Mouse (Mus musculus): ENCODE data around the gene Setd1b.

Setd1b gene

DNA sequence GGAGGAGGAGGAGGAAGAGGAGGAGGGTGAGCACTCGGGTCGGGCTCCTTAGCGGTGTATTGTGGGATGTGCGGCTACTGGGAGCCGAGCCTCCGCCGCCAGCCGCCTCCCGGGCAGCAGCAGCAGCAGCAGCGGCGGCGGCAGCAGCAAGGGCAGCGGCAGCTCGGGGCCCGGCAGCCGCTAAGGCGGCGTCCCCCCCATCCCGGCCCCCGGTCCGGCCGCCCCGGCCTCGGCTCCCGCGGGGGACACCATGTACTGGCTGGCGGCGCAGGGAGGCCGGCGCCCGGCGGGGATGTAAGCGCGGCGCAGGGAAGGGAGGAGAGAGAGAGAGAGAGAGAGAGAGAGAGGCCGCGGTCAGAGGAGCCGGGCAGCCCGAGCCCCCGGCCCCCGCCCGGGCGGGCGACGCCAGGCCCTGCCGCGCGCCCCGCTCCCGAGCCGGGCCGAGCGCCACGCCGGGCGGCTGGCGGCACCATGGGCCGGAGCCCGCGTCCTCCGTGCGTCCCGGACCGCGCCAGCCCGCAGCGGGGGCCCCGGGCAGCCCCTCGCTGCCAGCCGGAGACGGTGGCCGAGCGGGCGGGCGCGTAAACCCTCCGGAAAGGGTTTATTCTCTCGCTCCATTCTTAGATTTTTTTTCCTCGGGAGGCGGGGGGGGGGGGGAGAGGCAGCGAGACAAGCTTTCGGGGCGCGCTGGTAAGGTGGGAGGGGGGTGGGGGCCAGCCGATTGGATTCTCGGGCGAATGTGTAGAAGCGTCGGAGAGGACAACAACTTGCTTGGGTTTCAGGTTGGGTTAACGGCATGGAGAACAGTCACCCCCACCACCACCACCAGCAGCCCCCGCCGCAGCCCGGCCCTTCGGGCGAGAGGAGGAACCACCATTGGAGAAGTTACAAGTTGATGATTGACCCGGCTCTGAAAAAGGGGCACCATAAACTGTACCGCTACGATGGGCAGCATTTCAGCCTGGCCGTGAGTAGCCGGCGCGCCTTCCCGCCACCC lies at the start of gene Setd1b:
TSS of gene Setd1b (plus strand) at position 33 of the 997 bp plus-strand sequence.
- peak; percentile 63 to 69 for DNase-seq

DNA sequence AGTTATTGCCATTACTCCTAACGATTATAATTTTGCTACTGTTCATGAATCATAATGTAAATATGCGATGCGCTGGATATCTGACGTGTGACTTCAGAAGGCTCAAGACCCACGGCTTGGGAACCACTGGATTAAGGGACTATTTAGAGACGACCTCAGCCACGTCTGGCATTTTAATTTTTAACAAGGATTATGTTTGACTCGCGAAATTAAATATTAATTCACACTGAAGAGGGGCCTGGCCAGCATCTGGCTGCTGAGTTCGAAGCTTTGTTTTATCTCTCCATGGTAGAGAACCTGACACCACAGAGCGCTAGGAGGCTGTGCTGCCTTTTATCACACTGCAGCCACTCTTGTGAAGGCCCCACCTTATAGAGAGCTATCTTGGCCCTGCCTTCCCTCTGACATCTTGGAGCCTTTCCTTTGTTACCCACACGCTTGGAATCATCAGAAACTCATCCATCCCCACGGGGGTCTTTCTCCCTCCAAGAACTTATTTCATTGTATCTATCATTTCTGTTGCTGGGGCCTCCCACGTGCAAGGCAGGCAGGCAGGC lies 48.8 kb upstream of the Setd1b start:
- DNase-seq = no peak

DNA sequence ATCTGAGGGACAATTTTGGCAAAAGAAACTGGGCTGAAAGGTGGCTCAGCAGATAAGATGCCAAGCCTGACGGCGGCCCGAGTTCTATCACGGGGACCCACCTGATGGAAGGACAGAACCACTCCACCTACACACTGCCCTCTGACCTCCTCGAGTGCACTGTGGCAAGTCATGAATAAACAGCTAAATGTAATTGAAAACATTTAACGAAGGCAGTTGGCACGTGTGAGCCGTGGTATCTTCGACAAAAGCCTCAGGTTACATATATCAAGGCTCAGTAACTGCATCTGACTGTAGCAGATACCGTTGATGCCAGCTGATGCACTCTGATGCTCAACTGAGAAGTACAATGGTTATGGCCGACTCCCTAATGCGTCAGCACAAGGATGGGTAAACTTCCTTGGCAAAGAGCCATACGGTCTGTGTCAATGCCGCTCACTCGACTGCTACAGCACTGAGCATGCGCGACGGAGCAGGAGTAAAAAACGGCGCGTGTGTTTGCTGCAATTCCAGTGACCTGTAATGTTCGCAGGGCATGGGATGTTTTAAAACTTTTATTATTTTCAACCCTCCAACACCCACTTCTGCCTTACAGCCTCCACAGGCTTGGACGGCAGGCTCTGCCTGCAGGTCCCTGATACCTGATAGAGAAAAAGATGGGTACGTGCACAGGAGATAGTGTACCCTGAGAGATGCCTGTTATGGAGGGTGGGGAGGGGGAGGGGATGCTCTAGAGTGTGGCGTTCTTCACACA lies 47.6 kb upstream of the Setd1b start:
- DNase-seq = peak in 1 of 2 experiments; percentile 29

DNA sequence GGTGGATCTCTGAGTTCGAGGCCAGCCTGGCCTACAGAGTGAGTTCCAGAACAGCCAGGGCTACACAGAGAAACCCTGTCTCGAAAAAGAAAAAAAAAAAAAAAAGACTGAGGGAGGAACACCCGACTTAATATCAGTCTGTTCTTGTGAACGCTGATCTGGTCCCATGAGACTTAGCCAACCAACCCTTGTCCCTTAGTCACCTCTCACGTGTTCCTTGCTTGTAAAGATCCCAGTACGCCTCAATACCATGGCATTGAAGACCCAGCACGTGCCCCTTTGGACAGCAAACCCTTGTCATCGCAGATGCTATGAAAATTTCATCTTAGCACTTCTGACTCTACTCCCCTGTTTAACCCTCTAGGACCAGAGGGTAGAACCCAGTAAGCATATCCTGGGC lies 45.7 kb upstream of the Setd1b start:
- no peak for DNase-seq

DNA sequence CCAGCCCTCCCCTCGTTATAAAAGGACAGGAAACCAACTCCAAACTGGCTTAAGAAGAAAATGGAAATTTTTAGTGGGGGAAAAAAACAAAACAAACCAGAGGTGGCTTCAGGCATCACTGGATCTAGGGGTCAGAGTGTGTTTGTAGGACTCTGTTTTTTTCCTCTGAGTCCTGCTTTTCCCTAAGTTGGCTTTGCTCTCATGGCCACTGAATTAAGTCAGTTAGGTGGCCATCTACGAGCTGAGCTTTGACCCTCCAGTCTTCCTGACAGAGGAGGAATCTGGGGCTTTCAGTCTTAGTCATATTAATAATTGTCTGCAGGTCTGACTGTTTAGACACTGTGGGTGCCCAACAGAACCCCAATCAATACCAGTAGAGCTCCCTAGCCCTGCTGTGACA lies 43.5 kb upstream of the Setd1b start:
- no peak for DNase-seq

DNA sequence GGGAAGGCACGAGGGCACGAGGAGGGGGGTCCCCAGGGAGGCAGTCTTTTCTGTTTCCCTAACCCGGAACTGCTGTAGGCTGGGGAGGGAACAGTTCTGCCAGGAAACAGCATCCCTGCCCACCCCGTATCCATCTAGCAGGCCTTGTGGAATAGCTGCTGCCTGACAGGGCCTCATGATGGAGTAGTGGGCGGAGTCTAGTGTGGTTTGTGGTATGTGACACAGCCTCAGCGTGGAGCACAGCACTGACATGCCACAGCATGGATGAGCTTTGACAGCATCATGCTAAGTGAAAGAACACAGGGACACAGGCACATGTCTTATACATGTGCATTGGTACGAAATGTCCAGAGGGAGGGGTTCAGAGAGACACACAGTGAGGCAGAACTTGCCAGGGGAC lies 39.6 kb upstream of the Setd1b start:
- no peak for DNase-seq

DNA sequence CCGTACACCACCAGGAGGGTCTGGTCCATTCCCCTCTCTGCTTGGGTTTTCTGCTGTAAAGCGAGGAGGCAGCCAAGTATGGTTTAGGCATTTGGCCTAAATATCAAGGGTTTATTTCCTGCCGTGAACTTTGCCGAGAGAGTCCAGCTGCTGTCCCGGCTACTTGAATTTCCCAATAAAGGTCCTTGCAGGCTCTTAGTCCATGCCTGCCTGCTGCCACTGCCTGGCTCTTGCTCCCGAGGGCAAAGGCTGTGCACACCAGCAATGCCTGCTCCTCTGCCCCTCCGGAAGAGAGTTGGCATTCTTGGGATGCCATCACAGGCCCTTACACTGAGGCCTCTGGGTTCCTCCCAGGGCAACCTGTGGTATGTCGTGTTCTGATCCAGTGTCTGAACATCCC lies 38.4 kb upstream of the Setd1b start:
- no peak for DNase-seq

DNA sequence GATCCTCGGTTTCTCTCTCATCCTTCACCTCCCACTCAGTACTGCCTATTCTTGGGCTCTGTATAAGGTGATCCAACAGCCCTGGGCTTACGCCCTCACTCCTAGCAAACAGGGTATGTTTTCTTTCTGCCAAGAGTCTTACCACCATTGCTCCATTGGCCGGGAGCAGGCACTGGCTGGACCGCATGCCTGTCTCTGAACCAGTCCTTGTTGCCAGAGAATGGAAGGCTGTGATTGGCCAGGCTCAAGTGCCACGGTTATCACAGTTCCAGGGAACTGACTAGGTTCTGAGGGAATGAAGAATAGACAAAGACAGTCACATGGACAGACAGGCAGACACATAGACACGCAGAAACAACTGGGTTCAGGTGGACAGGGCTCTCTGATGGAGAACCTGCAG lies 37.2 kb upstream of the Setd1b start:
- DNase-seq = no peak

DNA sequence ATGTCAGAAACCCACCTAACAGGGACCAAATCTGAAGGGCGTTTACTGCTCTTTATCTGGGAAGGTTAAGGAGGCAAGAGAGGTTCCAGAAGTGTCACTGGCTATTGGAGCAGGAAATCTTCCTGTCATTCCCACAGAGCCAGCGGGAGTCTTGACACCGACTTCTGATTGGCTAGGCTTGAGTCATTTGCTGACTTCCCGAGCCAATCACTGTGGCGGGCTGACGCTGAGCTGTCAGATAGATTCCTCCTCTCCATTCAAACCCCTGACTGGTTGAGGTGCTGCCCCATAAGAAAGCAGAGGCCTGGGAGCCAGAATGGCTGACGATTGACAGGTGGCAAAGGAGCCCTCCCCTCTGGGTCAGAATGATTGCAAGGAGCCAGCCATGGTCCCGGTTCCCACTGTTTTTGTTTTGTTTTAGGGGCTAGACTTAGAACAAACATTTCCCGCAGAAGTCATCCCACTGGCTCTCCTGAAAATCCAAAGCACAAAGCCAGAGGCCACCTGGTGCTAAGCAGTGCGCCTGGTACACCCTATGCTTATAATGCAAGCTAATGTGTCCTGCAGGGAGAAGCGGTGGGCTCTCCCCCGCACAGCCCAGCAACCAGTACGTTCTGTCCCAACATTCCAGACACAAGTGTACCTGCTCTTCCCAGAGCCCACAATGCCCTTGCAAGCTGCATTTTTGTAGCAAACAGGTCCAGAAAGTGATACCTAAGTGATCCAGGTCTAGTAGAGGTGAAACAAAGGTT lies 32.4 kb upstream of the Setd1b start:
- peak; percentile 69 to 80 for DNase-seq

DNA sequence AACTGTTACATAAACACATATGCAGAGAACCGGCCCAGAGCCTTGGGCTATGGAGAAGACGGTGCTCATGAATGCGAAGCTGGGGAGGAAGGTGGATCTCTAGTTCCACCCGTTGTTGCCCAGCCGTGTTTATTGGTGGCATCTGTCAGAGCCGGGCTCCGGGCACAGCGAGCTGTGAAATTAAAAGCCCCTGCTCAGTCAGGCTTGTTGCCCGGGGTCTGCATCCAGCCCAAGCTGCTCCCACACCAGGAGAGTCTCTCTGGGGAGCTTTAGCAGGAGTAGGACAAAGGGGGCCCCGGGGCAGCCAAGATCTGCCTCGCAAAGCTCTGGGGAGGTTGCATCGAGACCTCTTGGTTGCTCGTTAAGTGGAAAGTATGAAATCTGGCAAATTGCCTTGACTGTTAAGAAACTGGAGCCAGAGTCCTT lies 31.7 kb upstream of the Setd1b start:
- peak; percentile 41 to 43 for DNase-seq

DNA sequence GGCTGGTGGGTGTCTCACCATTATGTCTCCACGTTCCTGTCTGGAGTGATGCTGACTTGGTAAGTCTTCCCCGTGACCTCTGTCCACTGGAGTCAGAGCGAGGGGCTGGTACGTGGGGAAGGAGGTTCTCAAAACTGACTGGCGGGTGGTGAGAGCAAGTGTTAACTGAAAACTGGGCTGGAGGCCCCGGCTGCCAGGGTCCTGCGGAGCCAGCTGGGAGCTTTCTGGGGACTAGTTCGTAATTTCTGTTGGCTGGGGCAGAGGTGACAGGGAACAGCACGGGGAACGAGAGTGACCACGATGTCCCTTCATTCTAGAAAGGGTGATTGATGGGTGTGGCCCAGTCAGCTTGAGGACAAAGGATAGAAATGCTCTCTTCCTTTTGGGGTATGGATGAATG lies 27.9 kb upstream of the Setd1b start:
- DNase-seq = no peak

DNA sequence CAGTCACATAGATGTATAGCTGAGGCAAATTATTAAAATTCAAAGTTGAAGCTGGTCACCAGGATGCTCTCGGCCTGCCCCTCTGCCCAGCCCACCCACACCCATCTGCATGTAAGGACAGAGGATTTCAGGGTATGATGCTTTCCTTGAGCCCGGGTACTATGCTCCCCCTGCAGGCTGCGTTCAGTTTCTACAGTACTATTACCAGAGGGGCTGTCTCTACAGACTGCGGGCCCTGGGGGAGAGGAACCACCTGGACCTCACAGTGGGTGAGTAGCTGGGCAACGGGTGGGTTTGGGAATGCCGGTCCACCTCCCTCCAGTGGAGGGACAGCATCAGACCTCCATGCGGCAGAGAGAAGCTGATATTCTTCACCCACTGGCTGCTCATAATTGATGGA lies 27.1 kb upstream of the Setd1b start:
- DNase-seq = peak; percentile 47 to 54

DNA sequence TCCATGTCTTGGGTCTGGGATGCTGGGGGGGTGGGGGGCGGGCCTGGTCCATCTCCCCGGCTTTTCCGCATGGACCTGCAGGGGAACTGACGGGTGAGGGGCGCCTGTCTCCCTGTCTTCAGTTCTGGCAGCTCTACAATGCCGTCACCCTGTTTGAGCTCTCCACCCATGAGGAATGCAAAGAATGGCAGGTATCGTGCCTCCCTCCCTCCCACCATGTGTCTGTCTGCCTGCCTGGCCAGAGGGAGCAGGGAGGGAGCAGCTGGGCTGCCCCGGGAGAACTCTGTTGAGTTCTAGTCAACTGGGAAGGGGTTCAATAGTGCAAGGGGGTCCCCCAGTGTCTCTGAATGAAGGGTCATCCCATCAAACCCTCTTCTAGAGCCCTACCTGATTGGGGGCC lies 25.9 kb upstream of the Setd1b start:
- no peak for DNase-seq

DNA sequence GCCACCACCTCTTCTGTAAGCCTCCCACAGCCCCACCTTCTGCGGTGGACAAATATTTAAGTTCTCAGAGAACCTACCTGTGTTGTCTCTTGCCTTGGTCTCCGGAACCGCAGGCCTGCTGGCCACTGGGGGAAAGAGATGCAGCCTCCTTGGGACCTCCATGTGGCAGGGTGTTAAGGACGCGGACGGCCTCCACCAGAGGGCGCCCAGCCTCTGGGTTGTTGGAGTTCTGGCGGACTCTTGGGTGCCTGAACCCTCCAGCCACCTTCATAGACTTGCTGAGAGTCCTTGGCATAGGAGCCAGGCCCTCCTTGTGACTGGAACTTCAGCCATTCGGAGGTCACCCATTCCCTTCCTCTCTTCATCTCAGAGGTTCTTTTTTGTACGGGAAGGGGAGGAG lies 24.7 kb upstream of the Setd1b start:
- DNase-seq = peak; percentile 86 to 90

DNA sequence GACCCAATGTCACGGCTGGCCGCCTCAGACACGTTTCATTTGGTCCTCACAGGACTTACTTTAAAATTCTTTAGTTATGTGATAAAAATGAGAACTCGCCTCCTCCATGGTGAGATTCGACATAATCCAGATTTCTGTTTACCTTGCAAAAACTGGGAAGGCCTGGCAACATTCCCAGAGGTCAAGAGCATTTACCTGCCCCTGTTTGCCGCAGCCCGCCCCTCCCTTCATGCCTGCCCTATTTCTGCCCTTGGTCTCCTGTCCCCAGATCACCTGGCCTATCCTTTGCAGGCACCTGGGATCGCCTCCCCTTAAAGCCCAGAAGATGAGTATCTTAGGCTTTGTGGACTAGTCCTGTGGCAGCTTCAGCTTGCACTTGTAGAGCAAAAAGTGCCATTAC lies 24.2 kb upstream of the Setd1b start:
- DNase-seq = no peak

DNA sequence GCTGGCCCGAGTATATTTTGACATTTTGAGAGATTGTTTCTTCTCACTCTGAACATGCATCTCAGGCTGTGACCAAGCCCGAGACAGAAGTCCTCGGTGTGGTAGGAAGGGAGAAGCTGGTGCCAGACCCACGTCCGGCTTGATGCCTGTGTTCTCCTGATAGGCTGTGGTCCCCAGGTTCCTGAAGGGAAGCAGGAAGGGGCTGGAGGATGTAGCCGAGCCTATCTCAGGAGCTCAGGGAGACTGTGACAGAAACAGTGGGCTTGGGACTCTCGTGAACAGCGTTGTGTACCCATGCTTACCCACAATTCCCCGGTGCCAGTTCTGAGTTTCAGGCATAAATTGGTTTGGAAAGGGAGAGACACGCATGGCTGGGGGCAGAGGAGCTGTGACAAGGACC lies 23.2 kb upstream of the Setd1b start:
- DNase-seq = no peak

DNA sequence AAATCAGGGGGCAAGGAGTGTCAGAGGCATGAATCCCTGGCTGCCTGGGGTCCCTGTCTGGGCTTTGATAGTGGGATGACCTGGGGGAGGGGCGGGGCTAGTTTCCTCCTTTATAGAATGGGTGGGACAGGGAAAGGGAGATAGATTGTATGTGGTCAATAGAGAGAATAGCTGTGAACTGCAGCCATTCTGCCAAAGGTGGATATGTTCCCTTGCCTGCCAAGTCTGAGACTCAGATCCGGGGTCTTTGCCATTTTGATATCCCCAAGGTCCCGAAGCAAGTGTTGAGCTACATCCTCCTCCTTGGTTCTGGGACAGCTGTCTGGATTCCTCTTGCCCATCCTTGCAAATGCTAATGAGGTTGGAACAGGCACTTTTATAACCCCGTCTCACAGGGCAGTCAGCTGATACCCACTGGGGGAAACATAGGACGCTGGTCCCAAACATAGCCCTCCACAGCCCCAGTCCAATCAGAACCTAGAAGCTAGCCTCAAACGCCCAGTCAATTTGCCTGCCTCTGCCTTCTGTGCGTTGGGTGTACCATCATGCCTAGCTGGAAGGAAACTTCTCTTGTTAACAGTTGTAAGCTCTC lies 21.3 kb upstream of the Setd1b start:
- peak; percentile 35 to 43 for DNase-seq

DNA sequence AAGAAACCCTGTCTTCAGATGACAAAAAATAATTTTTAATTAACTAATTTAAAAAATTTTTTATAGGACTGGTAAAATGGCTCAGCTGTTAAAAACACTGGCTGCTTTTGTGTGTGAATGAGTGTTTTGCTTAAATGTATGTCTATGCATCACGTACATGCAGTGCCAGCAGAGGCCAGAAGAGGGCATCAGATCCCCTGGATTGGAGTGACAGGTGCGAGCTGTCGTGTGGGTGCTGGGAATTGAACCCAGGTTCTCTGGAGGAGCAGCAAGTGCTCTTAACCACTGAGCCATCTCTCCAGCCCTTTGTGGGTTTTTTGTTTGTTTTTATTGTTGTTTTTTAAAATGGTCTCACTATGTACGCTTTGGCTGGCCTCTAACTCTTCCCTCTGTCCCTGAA lies 19.8 kb upstream of the Setd1b start:
- DNase-seq = peak in 1 of 2 experiments; percentile 66

DNA sequence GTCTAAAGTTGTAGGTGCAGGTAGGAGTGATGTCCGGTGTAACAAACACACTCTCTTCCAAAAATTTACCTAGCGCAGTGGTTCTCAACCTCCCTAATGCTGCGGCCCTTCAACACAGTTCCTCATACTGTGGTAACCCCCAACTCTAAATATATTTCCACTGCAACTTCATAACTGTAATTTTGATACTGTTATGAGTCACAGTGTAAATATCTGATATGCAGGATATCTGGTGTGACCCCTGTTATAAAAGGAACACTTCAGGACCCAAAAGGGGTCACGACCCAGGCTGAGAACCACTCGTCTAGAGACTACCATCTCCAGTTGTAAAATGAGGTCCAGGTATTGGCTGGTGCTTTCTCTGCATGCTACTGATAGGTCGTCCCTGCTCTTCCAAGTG lies 16.9 kb upstream of the Setd1b start:
- no peak for DNase-seq

DNA sequence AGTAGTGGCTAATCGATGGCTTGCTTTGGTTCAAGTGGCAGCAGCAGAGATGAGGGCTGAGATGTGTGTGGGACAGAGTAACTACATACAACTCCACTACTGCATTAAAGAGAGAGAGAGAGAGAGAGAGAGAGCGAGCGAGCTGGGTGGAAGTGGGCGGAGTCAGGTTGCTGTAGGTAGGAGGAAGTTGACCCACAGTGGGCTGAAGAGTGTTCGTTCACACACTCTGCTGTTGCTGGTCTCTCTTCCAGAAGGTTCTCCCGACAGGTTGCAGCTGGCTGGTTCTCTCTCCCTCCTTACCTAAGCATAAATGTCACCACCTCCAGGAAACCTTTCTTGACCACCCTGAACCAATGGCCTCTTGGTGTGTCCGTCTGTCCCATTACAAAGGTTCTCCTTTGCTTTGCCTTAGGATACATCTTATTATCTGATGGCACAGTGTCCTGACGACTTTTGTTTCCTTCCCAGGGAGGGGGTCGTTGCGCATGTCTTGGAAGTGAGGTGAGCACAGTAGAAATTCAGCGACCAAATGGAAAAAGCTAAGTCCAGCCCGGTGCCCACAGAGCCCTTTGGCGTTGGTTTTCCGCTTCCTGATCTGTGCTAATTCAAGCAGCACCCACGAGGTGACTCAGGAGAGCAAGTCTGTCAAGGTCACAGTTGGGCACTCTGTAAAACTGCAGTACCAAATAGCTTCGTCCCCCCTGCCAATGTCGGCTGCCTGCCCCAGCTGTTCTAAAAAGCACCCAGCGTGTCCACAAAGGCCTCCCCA lies 16.2 kb upstream of the Setd1b start:
- no peak for DNase-seq

DNA sequence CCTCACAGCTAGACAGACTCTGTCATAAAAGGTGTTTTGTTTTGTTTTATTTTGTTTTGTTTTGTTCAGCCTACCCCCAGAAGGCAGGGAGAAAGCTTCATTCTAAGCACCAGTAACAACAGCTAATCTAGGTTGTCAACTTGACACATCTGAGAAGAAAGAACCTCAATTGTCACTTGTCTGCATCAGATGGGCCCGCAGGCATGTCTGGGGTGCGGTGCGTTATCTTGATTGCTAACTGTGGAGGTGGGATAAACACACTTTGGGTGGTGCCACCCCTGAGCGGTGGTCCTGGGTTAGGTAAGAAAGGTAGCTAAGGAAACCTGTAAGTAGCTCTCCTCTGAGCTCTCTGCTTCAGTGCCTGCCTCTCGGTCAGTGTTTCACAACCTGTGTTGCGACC lies 15.0 kb upstream of the Setd1b start:
- DNase-seq = no peak

Data from cerebellum, postnatal 14 days (tissue).